Mouse (Mus musculus): ENCODE results near the gene Prph2. TPM values are rescaled to one million over a fixed set of nuclear protein-coding genes. Genes with fewer than 3 reads are reported as not detected.

The Prph2 gene
- polyA plus RNA-seq, 1 experiment from 2014 or later = not detected

- Histone ChIP-seq H3K4me3 (ENCODE audit: low read length) (no peak overlapping the region), H3K9me3 (replicated peaks; ENCODE audit: control insufficient read depth, low read length) (no peaks in the 10 kb centered on the region), H3K4me2 (ENCODE audit: low read depth, low read length) (no peak overlapping the region), H3K9ac (ENCODE audit: low read length) (no peak overlapping the region), H3K27ac (ENCODE audit: low read length) (no peak overlapping the region), H3K27me3 (ENCODE audit: control insufficient read depth, insufficient read depth, low read length) (no peaks in the 10 kb centered on the region), H3K4me1 (ENCODE audit: control insufficient read depth, insufficient read depth, low read length) (peaks cover 18% of the 10 kb centered on the region), H3K36me3 (ENCODE audit: control insufficient read depth, insufficient read depth) (no peaks in the 10 kb centered on the region)
- 88% methylated on average over 5 of the region's 5 CpGs for WGBS
- no peak for ATAC-seq (replicated peaks; ENCODE audit: extremely low read depth, insufficient read depth, low FRiP score)
Observed at GRCm38 (mm10) chr17:46877061-46877460, 33.2 kb upstream of the Prph2 start.

GRCm38 (mm10) chr17:46879841-46880311 is 30.4 kb upstream of the Prph2 start:
- peaks cover 7% of the 10 kb centered on the region for H3K4me1 ChIP-seq (ENCODE audit: control insufficient read depth, insufficient read depth, low read length)
- peak; percentile 72 for ATAC-seq (replicated peaks; ENCODE audit: extremely low read depth, insufficient read depth, low FRiP score)
- H3K9me3 ChIP-seq (replicated peaks; ENCODE audit: control insufficient read depth, low read length) = no peaks in the 10 kb centered on the region
- no peaks in the 10 kb centered on the region for H3K36me3 ChIP-seq (ENCODE audit: control insufficient read depth, insufficient read depth)
- 29% methylated on average over 14 of the region's 14 CpGs for WGBS
- H3K27ac ChIP-seq (ENCODE audit: low read length) = peak overlapping the region; percentile 52; the same call in 1 of the 2 replicates
- H3K4me2 ChIP-seq (ENCODE audit: low read depth, low read length) = no peak overlapping the region
- peaks cover 3% of the 10 kb centered on the region; the same call in 1 of the 2 replicates for H3K27me3 ChIP-seq (ENCODE audit: control insufficient read depth, insufficient read depth, low read length)
- 0 out of 2 replicates have a peak overlapping the region, but pooled peaks have one; percentile 10 for H3K9ac ChIP-seq (ENCODE audit: low read length)
- no peak overlapping the region for H3K4me3 ChIP-seq (ENCODE audit: low read length)

DNA sequence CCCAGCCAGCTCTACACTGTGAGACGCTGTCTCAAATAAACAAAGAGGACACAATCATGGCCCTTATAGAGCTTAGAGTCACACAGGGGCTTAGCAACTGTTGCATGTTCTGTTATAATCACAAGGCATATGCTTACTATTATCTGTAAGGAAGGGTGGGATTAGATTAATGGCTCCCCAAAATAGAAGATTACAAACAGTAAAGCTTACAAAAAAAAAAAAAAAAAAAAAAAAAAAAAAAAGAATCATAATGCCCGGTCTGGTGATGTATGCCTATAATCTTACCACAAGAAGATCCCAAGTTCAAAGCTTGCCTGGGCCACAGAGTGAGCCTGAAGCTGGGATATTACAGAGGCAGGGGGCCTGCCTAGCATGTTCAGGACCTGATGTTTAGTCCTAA is 29.9 kb upstream of the Prph2 start:
- Histone ChIP-seq H3K36me3 (ENCODE audit: control insufficient read depth, insufficient read depth) (no peaks in the 10 kb centered on the region), H3K9ac (ENCODE audit: low read length) (0 out of 2 replicates have a peak overlapping the region, but pooled peaks have one; percentile 10), H3K4me2 (ENCODE audit: low read depth, low read length) (no peak overlapping the region), H3K27me3 (ENCODE audit: control insufficient read depth, insufficient read depth, low read length) (peaks cover 3% of the 10 kb centered on the region; the same call in 1 of the 2 replicates), H3K4me3 (ENCODE audit: low read length) (no peak overlapping the region), H3K4me1 (ENCODE audit: control insufficient read depth, insufficient read depth, low read length) (peaks cover 10% of the 10 kb centered on the region), H3K27ac (ENCODE audit: low read length) (peak overlapping the region; percentile 52; the same call in 1 of the 2 replicates), H3K9me3 (replicated peaks; ENCODE audit: control insufficient read depth, low read length) (no peaks in the 10 kb centered on the region)
- ATAC-seq (replicated peaks; ENCODE audit: extremely low read depth, insufficient read depth, low FRiP score) = no peak
- 61% methylated on average over 2 of the region's 2 CpGs for WGBS

- 87% methylated on average over 6 of the region's 6 CpGs for WGBS
- Histone ChIP-seq H3K36me3 (ENCODE audit: control insufficient read depth, insufficient read depth) (no peaks in the 10 kb centered on the region), H3K9me3 (replicated peaks; ENCODE audit: control insufficient read depth, low read length) (no peaks in the 10 kb centered on the region), H3K27ac (ENCODE audit: low read length) (no peak overlapping the region), H3K4me3 (ENCODE audit: low read length) (no peak overlapping the region), H3K9ac (ENCODE audit: low read length) (no peak overlapping the region), H3K4me2 (ENCODE audit: low read depth, low read length) (no peak overlapping the region), H3K4me1 (ENCODE audit: control insufficient read depth, insufficient read depth, low read length) (peaks cover 20% of the 10 kb centered on the region), H3K27me3 (ENCODE audit: control insufficient read depth, insufficient read depth, low read length) (peaks cover 3% of the 10 kb centered on the region; the same call in 1 of the 2 replicates)
- ATAC-seq (replicated peaks; ENCODE audit: extremely low read depth, insufficient read depth, low FRiP score) = no peak
Observed at GRCm38 (mm10) chr17:46881728-46882127, 28.5 kb upstream of the Prph2 start.

DNA sequence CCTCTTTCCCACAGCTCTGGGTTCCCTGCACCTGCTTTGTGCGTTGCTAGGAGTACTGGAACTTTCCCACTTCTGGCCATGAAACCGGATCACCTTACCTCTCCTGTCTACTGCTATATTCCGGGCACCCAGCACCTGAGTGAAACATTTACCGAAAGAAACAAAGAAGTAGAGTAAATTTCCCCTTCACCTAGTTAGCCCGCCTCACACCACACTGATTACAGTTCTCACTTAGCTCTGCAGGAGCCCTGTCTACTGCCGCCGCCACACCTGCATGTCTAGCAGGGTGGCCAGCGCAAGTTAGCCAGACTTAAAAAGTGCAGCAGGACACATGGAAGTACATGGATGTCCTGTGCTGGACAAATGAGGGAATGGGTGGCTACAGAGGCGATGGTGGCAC is 27.2 kb upstream of the Prph2 start:
- H3K9me3 ChIP-seq (replicated peaks; ENCODE audit: control insufficient read depth, low read length) = no peaks in the 10 kb centered on the region
- no peak overlapping the region for H3K4me3 ChIP-seq (ENCODE audit: low read length)
- peaks cover 3% of the 10 kb centered on the region; the same call in 1 of the 2 replicates for H3K27me3 ChIP-seq (ENCODE audit: control insufficient read depth, insufficient read depth, low read length)
- H3K4me1 ChIP-seq (ENCODE audit: control insufficient read depth, insufficient read depth, low read length) = peaks cover 20% of the 10 kb centered on the region
- no peak overlapping the region for H3K27ac ChIP-seq (ENCODE audit: low read length)
- no peak overlapping the region for H3K9ac ChIP-seq (ENCODE audit: low read length)
- no peak for ATAC-seq (replicated peaks; ENCODE audit: extremely low read depth, insufficient read depth, low FRiP score)
- 80% methylated on average over 9 of the region's 9 CpGs for WGBS
- H3K36me3 ChIP-seq (ENCODE audit: control insufficient read depth, insufficient read depth) = no peaks in the 10 kb centered on the region
- no peak overlapping the region for H3K4me2 ChIP-seq (ENCODE audit: low read depth, low read length)

DNA sequence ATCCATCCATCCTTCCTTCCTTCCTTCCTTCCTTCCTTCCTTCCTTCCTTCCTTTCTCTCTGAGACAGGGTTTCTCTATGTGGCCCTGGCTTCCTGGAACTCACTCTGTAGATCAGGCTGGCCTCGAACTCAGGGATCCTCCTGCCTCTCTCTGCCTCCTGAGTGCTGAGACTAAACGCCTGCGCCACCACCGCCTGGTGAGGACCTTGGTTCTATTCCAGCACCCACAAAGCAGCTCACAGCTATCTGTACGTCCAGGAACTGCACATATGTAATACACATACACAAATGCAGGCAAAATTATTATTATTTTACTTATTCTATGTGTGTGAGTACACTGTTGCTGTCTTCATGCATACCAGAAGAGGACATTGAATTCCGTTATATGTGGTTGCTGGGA is 25.5 kb upstream of the Prph2 start:
- H3K9ac ChIP-seq (ENCODE audit: low read length) = no peak overlapping the region

GRCm38 (mm10) chr17:46885218-46885909 is 24.9 kb upstream of the Prph2 start:
- H3K4me2 ChIP-seq (ENCODE audit: low read depth, low read length) = peak overlapping the region; percentile 16; the same call in 1 of the 2 replicates
- no peak overlapping the region for H3K27ac ChIP-seq (ENCODE audit: low read length)
- no peak overlapping the region for H3K4me3 ChIP-seq (ENCODE audit: low read length)
- peaks cover 3% of the 10 kb centered on the region; the same call in 1 of the 2 replicates for H3K27me3 ChIP-seq (ENCODE audit: control insufficient read depth, insufficient read depth, low read length)
- peaks cover 12% of the 10 kb centered on the region for H3K4me1 ChIP-seq (ENCODE audit: control insufficient read depth, insufficient read depth, low read length)
- no peaks in the 10 kb centered on the region for H3K9me3 ChIP-seq (replicated peaks; ENCODE audit: control insufficient read depth, low read length)
- H3K36me3 ChIP-seq (ENCODE audit: control insufficient read depth, insufficient read depth) = no peaks in the 10 kb centered on the region
- ATAC-seq (replicated peaks; ENCODE audit: extremely low read depth, insufficient read depth, low FRiP score) = no peak
- 53% methylated on average over 11 of the region's 11 CpGs for WGBS
- no peak overlapping the region for H3K9ac ChIP-seq (ENCODE audit: low read length)

More for the DNA sequence above, 25.5 kb upstream of the Prph2 start:
- Histone ChIP-seq H3K36me3 (ENCODE audit: control insufficient read depth, insufficient read depth) (no peaks in the 10 kb centered on the region), H3K4me2 (ENCODE audit: low read depth, low read length) (no peak overlapping the region), H3K27me3 (ENCODE audit: control insufficient read depth, insufficient read depth, low read length) (peaks cover 3% of the 10 kb centered on the region; the same call in 1 of the 2 replicates), H3K27ac (ENCODE audit: low read length) (no peak overlapping the region), H3K9me3 (replicated peaks; ENCODE audit: control insufficient read depth, low read length) (no peaks in the 10 kb centered on the region), H3K4me1 (ENCODE audit: control insufficient read depth, insufficient read depth, low read length) (peaks cover 15% of the 10 kb centered on the region), H3K4me3 (ENCODE audit: low read length) (no peak overlapping the region)
- WGBS = 93% methylated on average over 6 of the region's 6 CpGs
- no peak for ATAC-seq (replicated peaks; ENCODE audit: extremely low read depth, insufficient read depth, low FRiP score)

GRCm38 (mm10) chr17:46885910-46886643 is 24.2 kb upstream of the Prph2 start:
- Histone ChIP-seq H3K36me3 (ENCODE audit: control insufficient read depth, insufficient read depth) (no peaks in the 10 kb centered on the region), H3K27ac (ENCODE audit: low read length) (0 out of 2 replicates have a peak overlapping the region, but pooled peaks have one; percentile 26), H3K9ac (ENCODE audit: low read length) (peak overlapping the region; percentile 9; the same call in 1 of the 2 replicates), H3K4me3 (ENCODE audit: low read length) (no peak overlapping the region), H3K9me3 (replicated peaks; ENCODE audit: control insufficient read depth, low read length) (no peaks in the 10 kb centered on the region), H3K4me1 (ENCODE audit: control insufficient read depth, insufficient read depth, low read length) (peaks cover 12% of the 10 kb centered on the region), H3K4me2 (ENCODE audit: low read depth, low read length) (peak overlapping the region; percentile 16; the same call in 1 of the 2 replicates), H3K27me3 (ENCODE audit: control insufficient read depth, insufficient read depth, low read length) (peaks cover 3% of the 10 kb centered on the region; the same call in 1 of the 2 replicates)
- WGBS = 22% methylated on average over 17 of the region's 17 CpGs
- no peak for ATAC-seq (replicated peaks; ENCODE audit: extremely low read depth, insufficient read depth, low FRiP score)
